Mouse (Mus musculus) heart, embryonic 14.5 days (tissue): ENCODE measurements around the gene Dcaf8. TPM values are rescaled to one million over a fixed set of nuclear protein-coding genes. Genes with fewer than 3 reads are reported as not detected.

Source experiments
- ATAC-seq: fragments of 200-750 bp; cut with Nextera tagmentation; 2 replicates; pipeline ENCODE4 v1.8.0; 2017; ENCODE audit warnings: low read depth, moderate TSS enrichment; ENCODE audit not compliant: insufficient number of reproducible peaks, insufficient read depth, low FRiP score
- H3K27ac ChIP-seq, 2 experiments: fragments of 200-500 bp in 1 of 2; fragments of 300-500 bp in 1 of 2; sonication (generic) in 1 of 2; replicated peaks in 1 of 2; 2 replicates each; pipeline ENCODE4 v1.5.1; 2012 to 2014; ENCODE audit warnings: low read depth in 2 of 2, low read length in 2 of 2, control low read depth in 1 of 2, mild to moderate bottlenecking in 1 of 2, mixed read lengths in 1 of 2; ENCODE audit not compliant: control insufficient read depth in 1 of 2, insufficient read depth in 1 of 2
- H3K27me3 ChIP-seq: fragments of 300-500 bp; sonication (generic); 2 replicates; pipeline ENCODE4 v1.6.1; 2014; ENCODE audit warnings: mild to moderate bottlenecking, low read length, control low read depth; ENCODE audit not compliant: control insufficient read depth, insufficient read depth
- H3K36me3 ChIP-seq: fragments of 300-500 bp; sonication (generic); 2 replicates; pipeline ENCODE4 v1.6.1; 2014; ENCODE audit warnings: mild to moderate bottlenecking, control low read depth, low read length, mixed read lengths; ENCODE audit not compliant: control insufficient read depth, insufficient read depth
- H3K4me1 ChIP-seq, 2 experiments: fragments of 200-500 bp in 1 of 2; fragments of 300-500 bp in 1 of 2; sonication (generic) in 1 of 2; 2 replicates each; pipeline ENCODE4 v1.6.1; 2012 to 2014; ENCODE audit warnings: low read length in 2 of 2, control low read depth in 1 of 2, mixed read lengths in 1 of 2; ENCODE audit not compliant: control insufficient read depth in 2 of 2, insufficient read depth in 2 of 2
- H3K4me2 ChIP-seq: fragments of 300-500 bp; sonication (generic); 2 replicates; pipeline ENCODE4 v1.6.1; 2014; ENCODE audit warnings: mild to moderate bottlenecking, low read length
- H3K4me3 ChIP-seq, 2 experiments: fragments of 200-500 bp in 1 of 2; fragments of 300-500 bp in 1 of 2; sonication (generic) in 1 of 2; 2 replicates each; pipeline ENCODE4 v1.5.1; 2012 to 2014; ENCODE audit warnings: low read length in 2 of 2, mild to moderate bottlenecking in 2 of 2, control low read depth in 1 of 2, low read depth in 1 of 2, moderate library complexity in 1 of 2; ENCODE audit not compliant: control insufficient read depth in 1 of 2, insufficient read depth in 1 of 2
- H3K9ac ChIP-seq: fragments of 300-500 bp; sonication (generic); 2 replicates; pipeline ENCODE4 v1.6.1; 2014; ENCODE audit warnings: mild to moderate bottlenecking, low read length
- H3K9me3 ChIP-seq: fragments of 300-500 bp; sonication (generic); 2 replicates; pipeline ENCODE4 v1.6.1; 2016; ENCODE audit warnings: low read length, control low read depth; ENCODE audit not compliant: control insufficient read depth
- WGBS: fragments of 180-500 bp; shearing (Covaris S2); extraction: QIAGEN DNeasy Blood & Tissue Kit; methylation state at CpG from one replicate; pipeline ENCODE4 v1.1.7; 2014; 5-methylcytosine and 5-hydroxymethylcytosine counted together
- polyA plus RNA-seq: library from polyadenylated mRNA; unstranded; fragments of >200 nt; fragmentation: Nextera tagmentation; extraction: Ambion mirVana; gene quantifications from 2 replicates; pipeline ENCODE4 v1.2.1, GENCODE M21; 2014

Dcaf8 gene
- polyA plus RNA-seq, 1 experiment from 2014 or later = 104 TPM

DNA sequence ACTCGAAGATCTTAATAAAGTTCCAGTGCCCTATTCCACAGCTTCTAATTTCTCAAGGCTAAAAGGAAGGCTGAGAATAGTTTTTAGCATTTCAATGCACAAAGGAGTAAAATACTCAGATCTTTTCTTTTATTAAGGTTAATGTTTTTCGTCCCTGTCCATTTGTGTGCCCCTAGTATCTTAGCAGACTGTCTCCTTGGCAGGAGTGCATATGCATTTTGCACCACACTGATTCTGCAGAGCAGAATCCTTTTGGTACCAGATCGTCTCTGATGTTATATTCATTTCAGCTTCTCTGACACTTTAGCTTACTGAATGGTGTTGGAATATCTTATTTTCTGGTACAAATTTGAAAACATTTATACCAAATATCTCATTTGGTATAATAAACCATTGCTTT, 33.9 kb downstream of the Dcaf8 start:
- Histone ChIP-seq H3K27ac (no peak overlapping the region), H3K4me3 (no peak overlapping the region), H3K4me1 (no peaks in the 10 kb centered on the region), H3K4me2 (no peak overlapping the region), H3K27me3 (no peaks in the 10 kb centered on the region), H3K9ac (no peak overlapping the region), H3K9me3 (no peaks in the 10 kb centered on the region), H3K36me3 (peaks cover 84% of the 10 kb centered on the region)
- no peak for ATAC-seq
- WGBS = 88% methylated on average over 3 of the region's 3 CpGs

DNA sequence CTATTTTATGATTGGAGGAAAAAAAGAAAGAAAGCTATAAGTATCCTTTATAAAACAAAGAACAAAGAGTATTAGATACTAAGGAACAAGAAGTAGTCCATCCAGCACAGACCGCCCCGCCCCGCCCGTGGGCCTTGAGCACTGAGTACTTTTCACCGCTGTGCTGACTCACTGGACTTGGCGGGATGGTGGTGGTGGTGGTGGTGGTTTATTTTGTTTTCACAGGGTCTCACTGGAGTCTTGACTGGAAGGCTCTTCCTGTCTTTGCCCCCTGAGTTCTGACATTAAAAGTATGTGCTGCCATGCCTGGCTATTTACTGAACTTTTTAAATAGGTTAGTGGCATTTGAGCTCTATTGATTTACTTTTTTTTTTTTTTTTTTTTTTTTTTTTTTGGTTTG, 35.2 kb downstream of the Dcaf8 start:
- H3K27ac ChIP-seq = no peak overlapping the region
- WGBS = 94% methylated on average over 6 of the region's 6 CpGs
- peaks cover 84% of the 10 kb centered on the region for H3K36me3 ChIP-seq
- no peak for ATAC-seq
- H3K4me1 ChIP-seq = no peaks in the 10 kb centered on the region
- H3K27me3 ChIP-seq = no peaks in the 10 kb centered on the region
- H3K9me3 ChIP-seq = no peaks in the 10 kb centered on the region
- H3K4me2 ChIP-seq = no peak overlapping the region
- no peak overlapping the region for H3K4me3 ChIP-seq
- H3K9ac ChIP-seq = no peak overlapping the region

DNA sequence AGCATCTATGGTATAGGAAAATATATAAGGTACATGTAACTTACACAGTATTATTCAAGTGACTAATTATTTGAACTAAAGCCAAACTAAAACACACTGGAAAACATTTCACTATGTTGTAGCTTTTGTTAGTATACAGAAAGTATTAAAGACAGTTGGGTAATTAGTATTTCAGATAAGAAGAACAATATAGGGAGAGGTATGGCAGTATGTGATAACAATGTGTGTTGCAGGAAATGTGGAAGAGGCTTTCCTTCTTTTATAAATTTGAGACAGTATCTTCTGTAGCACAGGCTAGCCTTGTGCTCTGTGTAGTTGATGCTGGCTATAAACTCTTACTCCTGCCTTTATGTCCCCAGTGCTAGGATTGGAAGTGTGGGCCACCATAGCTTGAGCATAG, 36.0 kb downstream of the Dcaf8 start:
- Histone ChIP-seq H3K9me3 (no peaks in the 10 kb centered on the region), H3K9ac (no peak overlapping the region), H3K4me2 (no peak overlapping the region), H3K27ac (no peak overlapping the region), H3K4me1 (no peaks in the 10 kb centered on the region), H3K27me3 (no peaks in the 10 kb centered on the region), H3K36me3 (peaks cover 84% of the 10 kb centered on the region), H3K4me3 (no peak overlapping the region)
- ATAC-seq = no peak

DNA sequence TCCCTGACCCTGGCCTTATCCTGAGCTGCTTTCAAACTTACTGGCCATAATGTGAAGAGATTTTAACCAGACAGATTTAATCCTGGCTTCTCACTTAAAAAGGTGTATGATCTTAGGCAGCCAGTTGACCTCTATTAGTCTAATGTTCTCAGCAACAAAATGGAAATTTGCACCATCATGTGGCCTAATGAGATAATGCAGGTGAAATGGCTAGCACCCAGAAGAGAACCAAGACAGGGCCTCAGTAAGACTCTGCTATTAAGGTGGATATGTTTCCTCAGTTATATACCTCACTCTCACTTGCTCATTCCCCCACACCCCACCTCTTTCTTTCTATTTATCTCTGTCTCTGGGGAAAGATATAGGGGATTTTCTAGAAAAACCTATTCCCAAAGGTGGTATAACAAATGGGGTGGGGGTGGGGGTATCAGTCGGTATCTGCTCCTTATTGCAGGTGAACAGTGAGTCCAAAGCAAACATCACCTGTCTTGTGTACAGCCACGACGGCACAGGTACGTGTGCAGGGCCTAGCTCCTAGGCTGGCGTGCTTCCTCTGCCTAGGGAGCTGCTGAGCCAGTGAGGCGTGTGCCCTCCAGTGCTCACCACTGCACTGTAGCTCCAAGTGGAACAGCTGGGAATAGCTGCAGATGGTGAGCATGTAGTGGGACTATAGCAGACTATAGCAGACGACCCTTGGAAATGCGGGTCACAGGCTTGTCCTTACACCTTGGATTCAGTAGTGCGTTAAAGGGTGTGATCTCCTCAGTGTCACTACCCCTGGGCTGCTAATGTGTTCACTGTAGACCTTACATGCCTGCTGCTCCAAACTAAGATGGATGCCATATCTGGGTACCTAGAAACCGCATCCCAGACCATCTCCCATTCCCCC, 38.8 kb downstream of the Dcaf8 start:
- no peaks in the 10 kb centered on the region for H3K4me1 ChIP-seq
- peaks cover 83% of the 10 kb centered on the region for H3K36me3 ChIP-seq
- ATAC-seq = no peak; the same call in 1 of the 2 replicates
- no peak overlapping the region for H3K4me3 ChIP-seq
- H3K9me3 ChIP-seq = no peaks in the 10 kb centered on the region
- 95% methylated on average over 10 of the region's 10 CpGs for WGBS
- no peak overlapping the region for H3K9ac ChIP-seq
- H3K27me3 ChIP-seq = no peaks in the 10 kb centered on the region
- no peak overlapping the region for H3K27ac ChIP-seq
- H3K4me2 ChIP-seq = no peak overlapping the region

DNA sequence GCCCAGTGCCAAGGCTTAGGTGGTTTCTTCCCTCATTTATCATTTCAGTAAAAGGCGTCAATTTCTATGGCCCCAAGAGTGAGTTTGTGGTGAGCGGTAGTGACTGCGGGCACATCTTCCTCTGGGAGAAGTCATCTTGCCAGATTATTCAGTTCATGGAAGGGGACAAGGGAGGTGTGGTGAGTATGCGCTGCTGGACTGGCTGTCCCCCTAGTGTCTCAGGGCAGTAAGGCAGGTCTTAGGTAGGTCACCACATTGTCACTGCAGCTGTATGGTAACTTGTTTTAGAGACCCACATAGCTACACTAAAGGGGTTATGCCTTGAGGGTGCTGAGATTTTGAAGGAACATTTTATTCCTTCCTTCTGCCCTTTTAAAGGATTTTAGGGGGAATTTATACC, 41.0 kb downstream of the Dcaf8 start:
- Histone ChIP-seq H3K4me2 (no peak overlapping the region), H3K27ac (no peak overlapping the region), H3K4me3 (no peak overlapping the region), H3K4me1 (no peaks in the 10 kb centered on the region), H3K27me3 (no peaks in the 10 kb centered on the region), H3K9ac (no peak overlapping the region), H3K9me3 (no peaks in the 10 kb centered on the region), H3K36me3 (peaks cover 87% of the 10 kb centered on the region)
- 66% methylated on average over 4 of the region's 4 CpGs for WGBS
- ATAC-seq = no peak

DNA sequence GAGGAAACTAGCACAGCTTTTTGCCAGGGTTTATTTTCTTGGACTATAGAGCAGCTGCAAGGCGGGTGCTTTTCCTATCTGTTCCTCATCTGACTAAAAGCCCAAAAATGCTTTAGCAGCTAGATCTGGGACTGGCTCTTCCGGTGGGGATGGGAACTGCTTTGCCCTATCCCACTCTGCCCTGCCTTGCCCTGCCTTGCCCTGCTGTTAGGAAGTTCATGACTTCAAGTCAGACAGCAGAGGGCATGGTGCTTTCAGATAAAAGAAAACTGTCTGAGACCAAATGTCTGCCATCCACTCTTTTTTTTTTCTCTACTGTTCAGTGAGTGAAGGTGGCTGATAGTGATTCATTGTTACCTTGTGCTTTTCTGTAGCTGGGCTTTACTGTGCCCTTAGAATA, 43.7 kb downstream of the Dcaf8 start:
- 72% methylated on average over 2 of the region's 2 CpGs for WGBS
- no peak overlapping the region for H3K4me2 ChIP-seq
- no peak for ATAC-seq

DNA sequence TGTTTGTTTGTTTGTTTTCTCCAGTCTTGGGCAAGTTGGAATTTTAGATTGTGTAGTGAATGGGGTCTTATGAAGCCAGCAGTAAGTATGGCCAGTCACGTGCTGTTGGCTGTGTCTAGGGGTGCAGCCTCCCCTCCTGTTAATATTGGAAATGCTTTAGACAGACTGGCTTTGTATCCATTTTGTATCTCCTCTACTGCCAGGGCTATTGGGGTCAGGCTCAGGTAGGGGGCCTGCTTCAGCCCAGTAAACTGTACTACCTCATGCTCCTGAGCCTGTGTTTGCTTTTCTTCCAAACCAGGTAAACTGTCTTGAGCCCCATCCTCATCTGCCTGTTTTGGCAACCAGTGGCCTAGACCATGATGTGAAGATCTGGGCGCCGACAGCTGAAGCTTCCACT, 44.3 kb downstream of the Dcaf8 start:
- Histone ChIP-seq H3K4me2 (no peak overlapping the region), H3K4me1 (no peaks in the 10 kb centered on the region), H3K4me3 (no peak overlapping the region), H3K27me3 (no peaks in the 10 kb centered on the region), H3K27ac (no peak overlapping the region), H3K9ac (no peak overlapping the region), H3K36me3 (peaks cover 95% of the 10 kb centered on the region), H3K9me3 (no peaks in the 10 kb centered on the region)
- no peak for ATAC-seq
- WGBS = 90% methylated on average over 3 of the region's 3 CpGs

More for the DNA sequence above, 43.7 kb downstream of the Dcaf8 start:
- peaks cover 95% of the 10 kb centered on the region for H3K36me3 ChIP-seq
- no peak overlapping the region for H3K27ac ChIP-seq
- H3K9ac ChIP-seq = no peak overlapping the region
- no peaks in the 10 kb centered on the region for H3K4me1 ChIP-seq
- no peaks in the 10 kb centered on the region for H3K9me3 ChIP-seq
- H3K27me3 ChIP-seq = no peaks in the 10 kb centered on the region
- no peak overlapping the region for H3K4me3 ChIP-seq

DNA sequence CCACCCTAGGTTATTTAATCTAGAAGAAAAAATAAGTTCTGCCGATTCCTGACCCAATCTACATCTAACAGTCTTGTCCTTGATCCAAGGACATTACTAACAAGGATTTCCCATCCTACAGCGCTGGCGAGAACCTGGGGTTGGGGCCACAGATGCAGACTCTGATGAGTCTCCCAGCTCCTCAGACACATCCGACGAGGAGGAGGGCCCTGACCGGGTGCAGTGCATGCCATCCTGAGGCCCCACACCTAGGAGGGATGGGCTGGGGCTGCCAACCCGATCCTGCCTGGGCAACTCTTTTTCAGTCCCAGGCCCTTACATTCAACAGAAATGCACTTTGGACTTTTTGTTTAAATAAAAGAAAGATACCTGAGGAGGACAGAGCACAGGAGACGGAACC, 46.6 kb downstream of the Dcaf8 start:
- Histone ChIP-seq H3K9ac (no peak overlapping the region), H3K4me2 (no peak overlapping the region), H3K27me3 (no peaks in the 10 kb centered on the region), H3K36me3 (peaks cover 96% of the 10 kb centered on the region), H3K27ac (no peak overlapping the region), H3K4me3 (no peak overlapping the region), H3K9me3 (no peaks in the 10 kb centered on the region), H3K4me1 (no peaks in the 10 kb centered on the region)
- ATAC-seq = no peak
- WGBS = 72% methylated on average over 8 of the region's 8 CpGs
